Mouse (Mus musculus): Measurements from ENCODE around the gene Rasgef1b. TPM values are rescaled to one million over a fixed set of nuclear protein-coding genes. Genes with fewer than 3 reads are reported as not detected.
A peak's percentile ranks its signal among the peaks of the same experiment; 100 is the strongest.

The Rasgef1b gene
- total and polyA plus RNA-seq, 2 experiments, result 4.0 to 20.4 TPM

GRCm38 (mm10) chr5:99525649-99526048 is 203.2 kb downstream of the Rasgef1b start:
- Histone ChIP-seq H3K27ac (replicated peaks; ENCODE audit: insufficient read depth, low read depth, low read length) (no peak overlapping the region), H3K27me3 (ENCODE audit: control insufficient read depth, insufficient read depth, low read length) (no peaks in the 10 kb centered on the region), H3K4me1 (ENCODE audit: control insufficient read depth, insufficient read depth, low read length) (peaks cover 7% of the 10 kb centered on the region), H3K9ac (ENCODE audit: low read depth, low read length) (no peak overlapping the region), H3K36me3 (ENCODE audit: control insufficient read depth, insufficient read depth, low read length) (no peaks in the 10 kb centered on the region), H3K4me3 (ENCODE audit: insufficient read depth, low read depth, low read length) (no peak overlapping the region), H3K79me2 (ENCODE audit: control insufficient read depth, insufficient read depth, low read length) (no peaks in the 10 kb centered on the region)
- WGBS, result 94% methylated on average over 4 of the region's 4 CpGs
- TF ChIP-seq POLR2A (IDR thresholded peaks at IDR 0.05; ENCODE audit: extremely low read depth, insufficient read depth, low read length) (no peak), CTCF (IDR thresholded peaks at IDR 0.05; ENCODE audit: low read depth, low read length) (no peak)
- DNase-seq (ENCODE audit: extremely low read depth, low read depth, low spot score), result no peak

GRCm38 (mm10) chr5:99522571-99523269 is 206.1 kb downstream of the Rasgef1b start:
- 71% methylated on average over 8 of the region's 8 CpGs for WGBS

GRCm38 (mm10) chr5:99521411-99521810 is 207.5 kb downstream of the Rasgef1b start:
- no peak for DNase-seq (ENCODE audit: extremely low read depth, low read depth, low spot score)
- no peak overlapping the region for H3K9ac ChIP-seq (ENCODE audit: low read depth, low read length)
- H3K4me3 ChIP-seq (ENCODE audit: insufficient read depth, low read depth, low read length), result no peak overlapping the region
- no peak overlapping the region for H3K27ac ChIP-seq (replicated peaks; ENCODE audit: insufficient read depth, low read depth, low read length)
- 75% methylated on average over 4 of the region's 4 CpGs for WGBS
- no peaks in the 10 kb centered on the region for H3K79me2 ChIP-seq (ENCODE audit: control insufficient read depth, insufficient read depth, low read length)
- no peaks in the 10 kb centered on the region for H3K27me3 ChIP-seq (ENCODE audit: control insufficient read depth, insufficient read depth, low read length)
- H3K36me3 ChIP-seq (ENCODE audit: control insufficient read depth, insufficient read depth, low read length), result no peaks in the 10 kb centered on the region
- TF ChIP-seq CTCF (IDR thresholded peaks at IDR 0.05; ENCODE audit: low read depth, low read length), result no peak
- no peak for TF ChIP-seq POLR2A (IDR thresholded peaks at IDR 0.05; ENCODE audit: extremely low read depth, insufficient read depth, low read length)
- peaks cover 2% of the 10 kb centered on the region for H3K4me1 ChIP-seq (ENCODE audit: control insufficient read depth, insufficient read depth, low read length)

More at GRCm38 (mm10) chr5:99522571-99523269, 206.1 kb downstream of the Rasgef1b start:
- no peak for TF ChIP-seq POLR2A (IDR thresholded peaks at IDR 0.05; ENCODE audit: extremely low read depth, insufficient read depth, low read length)
- TF ChIP-seq CTCF (IDR thresholded peaks at IDR 0.05; ENCODE audit: low read depth, low read length), result no peak
- H3K9ac ChIP-seq (ENCODE audit: low read depth, low read length), result no peak overlapping the region
- peaks cover 7% of the 10 kb centered on the region for H3K4me1 ChIP-seq (ENCODE audit: control insufficient read depth, insufficient read depth, low read length)
- no peak for DNase-seq (ENCODE audit: extremely low read depth, low read depth, low spot score)
- H3K27me3 ChIP-seq (ENCODE audit: control insufficient read depth, insufficient read depth, low read length), result no peaks in the 10 kb centered on the region
- H3K4me3 ChIP-seq (ENCODE audit: insufficient read depth, low read depth, low read length), result no peak overlapping the region
- no peaks in the 10 kb centered on the region for H3K36me3 ChIP-seq (ENCODE audit: control insufficient read depth, insufficient read depth, low read length)
- H3K27ac ChIP-seq (replicated peaks; ENCODE audit: insufficient read depth, low read depth, low read length), result no peak overlapping the region
- no peaks in the 10 kb centered on the region for H3K79me2 ChIP-seq (ENCODE audit: control insufficient read depth, insufficient read depth, low read length)

- WGBS, result 89% methylated on average over 2 of the region's 2 CpGs
- H3K27ac ChIP-seq (replicated peaks; ENCODE audit: insufficient read depth, low read depth, low read length), result no peak overlapping the region
- TF ChIP-seq CTCF (IDR thresholded peaks at IDR 0.05; ENCODE audit: low read depth, low read length) (no peak), POLR2A (IDR thresholded peaks at IDR 0.05; ENCODE audit: extremely low read depth, insufficient read depth, low read length) (no peak)
- no peak overlapping the region for H3K4me3 ChIP-seq (ENCODE audit: insufficient read depth, low read depth, low read length)
- no peaks in the 10 kb centered on the region; the same call in 1 of the 2 replicates for H3K4me1 ChIP-seq (ENCODE audit: control insufficient read depth, insufficient read depth, low read length)
- H3K9ac ChIP-seq (ENCODE audit: low read depth, low read length), result no peak overlapping the region
- DNase-seq (ENCODE audit: extremely low read depth, low read depth, low spot score), result no peak
- no peaks in the 10 kb centered on the region for H3K27me3 ChIP-seq (ENCODE audit: control insufficient read depth, insufficient read depth, low read length)
- no peaks in the 10 kb centered on the region for H3K36me3 ChIP-seq (ENCODE audit: control insufficient read depth, insufficient read depth, low read length)
- H3K79me2 ChIP-seq (ENCODE audit: control insufficient read depth, insufficient read depth, low read length), result no peaks in the 10 kb centered on the region
These were observed 209.3 kb downstream of the Rasgef1b start for GRCm38 (mm10) chr5:99519556-99519955.

GRCm38 (mm10) chr5:99519023-99519422 is 209.8 kb downstream of the Rasgef1b start:
- H3K4me1 ChIP-seq (ENCODE audit: control insufficient read depth, insufficient read depth, low read length), result no peaks in the 10 kb centered on the region; the same call in 1 of the 2 replicates
- no peaks in the 10 kb centered on the region for H3K36me3 ChIP-seq (ENCODE audit: control insufficient read depth, insufficient read depth, low read length)
- H3K4me3 ChIP-seq (ENCODE audit: insufficient read depth, low read depth, low read length), result no peak overlapping the region
- H3K79me2 ChIP-seq (ENCODE audit: control insufficient read depth, insufficient read depth, low read length), result no peaks in the 10 kb centered on the region
- H3K9ac ChIP-seq (ENCODE audit: low read depth, low read length), result no peak overlapping the region
- no peaks in the 10 kb centered on the region for H3K27me3 ChIP-seq (ENCODE audit: control insufficient read depth, insufficient read depth, low read length)
- peak; percentile 21 for DNase-seq (ENCODE audit: extremely low read depth, low read depth, low spot score)
- WGBS, result 26% methylated on average over 4 of the region's 4 CpGs
- H3K27ac ChIP-seq (replicated peaks; ENCODE audit: insufficient read depth, low read depth, low read length), result no peak overlapping the region
- TF ChIP-seq CTCF (IDR thresholded peaks at IDR 0.05; ENCODE audit: low read depth, low read length), result no peak
- TF ChIP-seq POLR2A (IDR thresholded peaks at IDR 0.05; ENCODE audit: extremely low read depth, insufficient read depth, low read length), result no peak

- no peak for DNase-seq (ENCODE audit: extremely low read depth, low read depth, low spot score)
- no peaks in the 10 kb centered on the region for H3K79me2 ChIP-seq (ENCODE audit: control insufficient read depth, insufficient read depth, low read length)
These were observed 212.7 kb downstream of the Rasgef1b start for GRCm38 (mm10) chr5:99516207-99516606.

More at GRCm38 (mm10) chr5:99516207-99516606, 212.7 kb downstream of the Rasgef1b start:
- WGBS, result 57% methylated on average over 5 of the region's 5 CpGs
- no peak for TF ChIP-seq CTCF (IDR thresholded peaks at IDR 0.05; ENCODE audit: low read depth, low read length)
- no peak for TF ChIP-seq POLR2A (IDR thresholded peaks at IDR 0.05; ENCODE audit: extremely low read depth, insufficient read depth, low read length)
- no peaks in the 10 kb centered on the region for H3K27me3 ChIP-seq (ENCODE audit: control insufficient read depth, insufficient read depth, low read length)
- H3K4me3 ChIP-seq (ENCODE audit: insufficient read depth, low read depth, low read length), result no peak overlapping the region
- H3K36me3 ChIP-seq (ENCODE audit: control insufficient read depth, insufficient read depth, low read length), result no peaks in the 10 kb centered on the region
- peaks cover 2% of the 10 kb centered on the region for H3K4me1 ChIP-seq (ENCODE audit: control insufficient read depth, insufficient read depth, low read length)
- H3K27ac ChIP-seq (replicated peaks; ENCODE audit: insufficient read depth, low read depth, low read length), result no peak overlapping the region; the same call in 1 of the 2 replicates
- H3K9ac ChIP-seq (ENCODE audit: low read depth, low read length), result no peak overlapping the region

Measured in liver, adult 2 months (tissue).